Mouse (Mus musculus): Measurements from ENCODE around the gene BC049352. TPM values are rescaled to one million over a fixed set of nuclear protein-coding genes. Genes with fewer than 3 reads are reported as not detected.

Gene BC049352
- polyA plus RNA-seq, 1 experiment from 2014 or later, result not detected

GRCm38 (mm10) chr9:45215526-45216179 is 33.8 kb downstream of the BC049352 start:
- no peak overlapping the region for H3K9ac ChIP-seq (replicated peaks)
- WGBS, result 73% methylated on average over 11 of the region's 11 CpGs
- H3K27me3 ChIP-seq, result peaks cover 3% of the 10 kb centered on the region; the same call in 1 of the 2 replicates
- H3K4me1 ChIP-seq (replicated peaks), result no peaks in the 10 kb centered on the region
- no peak overlapping the region for H3K4me2 ChIP-seq
- H3K36me3 ChIP-seq, result no peaks in the 10 kb centered on the region
- H3K9me3 ChIP-seq, result no peaks in the 10 kb centered on the region
- no peak for ATAC-seq (ENCODE audit: insufficient number of reproducible peaks, insufficient read depth, low FRiP score, low TSS enrichment, low read depth)
- no peak overlapping the region for H3K27ac ChIP-seq
- no peak overlapping the region for H3K4me3 ChIP-seq (replicated peaks)

- no peaks in the 10 kb centered on the region for H3K4me1 ChIP-seq (replicated peaks)
- H3K4me2 ChIP-seq, result no peak overlapping the region
- H3K27ac ChIP-seq, result no peak overlapping the region
- H3K9me3 ChIP-seq, result no peaks in the 10 kb centered on the region
- ATAC-seq (ENCODE audit: insufficient number of reproducible peaks, insufficient read depth, low FRiP score, low TSS enrichment, low read depth), result no peak
- no peak overlapping the region for H3K9ac ChIP-seq (replicated peaks)
- peaks cover 3% of the 10 kb centered on the region; the same call in 1 of the 2 replicates for H3K27me3 ChIP-seq
- H3K36me3 ChIP-seq, result no peaks in the 10 kb centered on the region
- WGBS, result 71% methylated on average over 3 of the region's 3 CpGs
- no peak overlapping the region for H3K4me3 ChIP-seq (replicated peaks)
Measured at GRCm38 (mm10) chr9:45219644-45220043, 37.8 kb downstream of the BC049352 start.

GRCm38 (mm10) chr9:45221567-45221966 is 39.8 kb downstream of the BC049352 start:
- Histone ChIP-seq H3K27me3 (peaks cover 9% of the 10 kb centered on the region), H3K27ac (no peak overlapping the region), H3K9me3 (no peaks in the 10 kb centered on the region), H3K4me3 (replicated peaks) (no peak overlapping the region), H3K4me1 (replicated peaks) (no peaks in the 10 kb centered on the region), H3K36me3 (no peaks in the 10 kb centered on the region), H3K9ac (replicated peaks) (no peak overlapping the region), H3K4me2 (no peak overlapping the region)
- WGBS, result 17% methylated on average over 6 of the region's 6 CpGs
- no peak for ATAC-seq (ENCODE audit: insufficient number of reproducible peaks, insufficient read depth, low FRiP score, low TSS enrichment, low read depth)

GRCm38 (mm10) chr9:45229359-45229758 is 47.6 kb downstream of the BC049352 start:
- WGBS, result 81% methylated on average over 8 of the region's 8 CpGs
- Histone ChIP-seq H3K4me2 (no peak overlapping the region), H3K27me3 (peaks cover 6% of the 10 kb centered on the region; the same call in 1 of the 2 replicates), H3K36me3 (no peaks in the 10 kb centered on the region), H3K9ac (replicated peaks) (no peak overlapping the region), H3K4me3 (replicated peaks) (no peak overlapping the region), H3K9me3 (no peaks in the 10 kb centered on the region), H3K4me1 (replicated peaks) (no peaks in the 10 kb centered on the region), H3K27ac (no peak overlapping the region)
- no peak for ATAC-seq (ENCODE audit: insufficient number of reproducible peaks, insufficient read depth, low FRiP score, low TSS enrichment, low read depth)

GRCm38 (mm10) chr9:45235668-45236227 is 53.9 kb downstream of the BC049352 start:
- Histone ChIP-seq H3K4me3 (replicated peaks) (no peak overlapping the region), H3K27me3 (no peaks in the 10 kb centered on the region; the same call in 1 of the 2 replicates), H3K9ac (replicated peaks) (no peak overlapping the region), H3K36me3 (no peaks in the 10 kb centered on the region), H3K4me2 (no peak overlapping the region), H3K27ac (no peak overlapping the region), H3K9me3 (no peaks in the 10 kb centered on the region), H3K4me1 (replicated peaks) (no peaks in the 10 kb centered on the region; the same call in 1 of the 2 replicates)
- 80% methylated on average over 6 of the region's 6 CpGs for WGBS
- ATAC-seq (ENCODE audit: insufficient number of reproducible peaks, insufficient read depth, low FRiP score, low TSS enrichment, low read depth), result no peak

- H3K36me3 ChIP-seq, result no peaks in the 10 kb centered on the region
- H3K9me3 ChIP-seq, result no peaks in the 10 kb centered on the region
- H3K27me3 ChIP-seq, result no peaks in the 10 kb centered on the region; the same call in 1 of the 2 replicates
- no peak overlapping the region for H3K9ac ChIP-seq (replicated peaks)
- H3K4me2 ChIP-seq, result no peak overlapping the region
- no peak overlapping the region for H3K27ac ChIP-seq
- no peak overlapping the region for H3K4me3 ChIP-seq (replicated peaks)
- 55% methylated on average over 7 of the region's 7 CpGs for WGBS
- ATAC-seq (ENCODE audit: insufficient number of reproducible peaks, insufficient read depth, low FRiP score, low TSS enrichment, low read depth), result no peak
- H3K4me1 ChIP-seq (replicated peaks), result no peaks in the 10 kb centered on the region; the same call in 1 of the 2 replicates
Measured at GRCm38 (mm10) chr9:45236744-45237143, 54.9 kb downstream of the BC049352 start.

- Histone ChIP-seq H3K27ac (no peak overlapping the region), H3K27me3 (no peaks in the 10 kb centered on the region), H3K4me1 (replicated peaks) (no peaks in the 10 kb centered on the region; the same call in 1 of the 2 replicates), H3K9ac (replicated peaks) (no peak overlapping the region), H3K4me3 (replicated peaks) (no peak overlapping the region), H3K4me2 (no peak overlapping the region), H3K36me3 (no peaks in the 10 kb centered on the region), H3K9me3 (no peaks in the 10 kb centered on the region)
- ATAC-seq (ENCODE audit: insufficient number of reproducible peaks, insufficient read depth, low FRiP score, low TSS enrichment, low read depth), result no peak
- WGBS, result 79% methylated on average over 5 of the region's 5 CpGs
Measured at GRCm38 (mm10) chr9:45241397-45241796, 59.6 kb downstream of the BC049352 start.

GRCm38 (mm10) chr9:45245432-45245831 is 63.6 kb downstream of the BC049352 start:
- no peak for ATAC-seq (ENCODE audit: insufficient number of reproducible peaks, insufficient read depth, low FRiP score, low TSS enrichment, low read depth)
- 78% methylated on average over 1 of the region's 1 CpGs for WGBS

GRCm38 (mm10) chr9:45246060-45246459 is 64.3 kb downstream of the BC049352 start:
- Histone ChIP-seq H3K4me2 (no peak overlapping the region), H3K4me1 (replicated peaks) (no peaks in the 10 kb centered on the region), H3K4me3 (replicated peaks) (no peak overlapping the region), H3K9me3 (no peaks in the 10 kb centered on the region), H3K27me3 (no peaks in the 10 kb centered on the region; the same call in 1 of the 2 replicates), H3K9ac (replicated peaks) (no peak overlapping the region), H3K27ac (no peak overlapping the region), H3K36me3 (no peaks in the 10 kb centered on the region)
- WGBS, result 94% methylated on average over 6 of the region's 6 CpGs
- no peak for ATAC-seq (ENCODE audit: insufficient number of reproducible peaks, insufficient read depth, low FRiP score, low TSS enrichment, low read depth)

More at GRCm38 (mm10) chr9:45245432-45245831, 63.6 kb downstream of the BC049352 start:
- Histone ChIP-seq H3K9me3 (no peaks in the 10 kb centered on the region), H3K4me1 (replicated peaks) (no peaks in the 10 kb centered on the region), H3K9ac (replicated peaks) (no peak overlapping the region), H3K36me3 (no peaks in the 10 kb centered on the region), H3K4me3 (replicated peaks) (no peak overlapping the region), H3K27me3 (no peaks in the 10 kb centered on the region; the same call in 1 of the 2 replicates), H3K4me2 (no peak overlapping the region), H3K27ac (no peak overlapping the region)

- Histone ChIP-seq H3K4me2 (no peak overlapping the region), H3K36me3 (no peaks in the 10 kb centered on the region), H3K4me1 (replicated peaks) (no peaks in the 10 kb centered on the region), H3K27me3 (no peaks in the 10 kb centered on the region; the same call in 1 of the 2 replicates), H3K4me3 (replicated peaks) (no peak overlapping the region), H3K27ac (no peak overlapping the region), H3K9me3 (no peaks in the 10 kb centered on the region), H3K9ac (replicated peaks) (no peak overlapping the region)
- WGBS, result 68% methylated on average over 2 of the region's 2 CpGs
- no peak for ATAC-seq (ENCODE audit: insufficient number of reproducible peaks, insufficient read depth, low FRiP score, low TSS enrichment, low read depth)
Measured at GRCm38 (mm10) chr9:45247536-45247935, 65.7 kb downstream of the BC049352 start.

- Histone ChIP-seq H3K4me3 (replicated peaks) (no peak overlapping the region), H3K4me1 (replicated peaks) (no peaks in the 10 kb centered on the region), H3K36me3 (no peaks in the 10 kb centered on the region), H3K27me3 (no peaks in the 10 kb centered on the region; the same call in 1 of the 2 replicates), H3K9me3 (no peaks in the 10 kb centered on the region), H3K4me2 (no peak overlapping the region), H3K27ac (no peak overlapping the region), H3K9ac (replicated peaks) (no peak overlapping the region)
- WGBS, result 76% methylated on average over 7 of the region's 7 CpGs
- ATAC-seq (ENCODE audit: insufficient number of reproducible peaks, insufficient read depth, low FRiP score, low TSS enrichment, low read depth), result no peak
Measured at GRCm38 (mm10) chr9:45250306-45250705, 68.5 kb downstream of the BC049352 start.

Measured in limb, embryonic 12.5 days (tissue).